Mouse (Mus musculus): ENCODE measurements around the gene Cap2.

- TF ChIP-seq CTCF (IDR thresholded peaks at IDR 0.05; ENCODE audit: control insufficient read depth, insufficient read depth, insufficient read length) (no peak), USF1 (IDR thresholded peaks at IDR 0.05; ENCODE audit: low read depth) (no peak), MAX (IDR thresholded peaks at IDR 0.05) (no peak), CEBPB (IDR thresholded peaks at IDR 0.05; ENCODE audit: low read depth) (no peak), FOSL1 (IDR thresholded peaks at IDR 0.05; ENCODE audit: insufficient read depth, low read length, poor library complexity, severe bottlenecking) (no peak), MYOG (IDR thresholded peaks at IDR 0.05; ENCODE audit: control insufficient read depth, extremely low read depth, insufficient read length) (no peak)
Observed at GRCm38 (mm10) chr13:46574201-46574600, 72.6 kb downstream of the Cap2 start.

All from C2C12 (cell line).